Mouse (Mus musculus) midbrain, postnatal 0 days (tissue): ENCODE data around the gene Adck1. TPM values are rescaled to one million over a fixed set of nuclear protein-coding genes. Genes with fewer than 3 reads are reported as not detected.
A peak's percentile ranks its signal among the peaks of the same experiment; 100 is the strongest.
"Not testable (repeated sequence)": the region's sequence is repeated elsewhere in the genome, so short reads cannot be mapped to it uniquely, and the experiment has no call there.

Experiments
- ATAC-seq: fragments of 200-750 bp; cut with Nextera tagmentation; 2 replicates; pipeline ENCODE4 v1.8.0; 2017; ENCODE audit warnings: moderate number of reproducible peaks, mild to moderate bottlenecking, moderate TSS enrichment, moderate library complexity; ENCODE audit not compliant: low FRiP score
- DNase-seq: peaks from one replicate; pipeline ENCODE4 v3.0.0-alpha.2; 2015; ENCODE audit warnings: low spot score
- H3K27ac ChIP-seq: fragments of 300-500 bp; sonication (generic); 2 replicates; pipeline ENCODE4 v1.5.1; 2014; ENCODE audit warnings: low read depth, mild to moderate bottlenecking, low read length, mixed read lengths
- H3K27me3 ChIP-seq: fragments of 300-500 bp; sonication (generic); 2 replicates; pipeline ENCODE4 v1.6.1; 2014; ENCODE audit warnings: low read length, control low read depth, mixed read lengths; ENCODE audit not compliant: insufficient read depth
- H3K36me3 ChIP-seq: fragments of 300-500 bp; sonication (generic); 2 replicates; pipeline ENCODE4 v1.6.1; 2014; ENCODE audit warnings: low read length, control low read depth, mixed read lengths; ENCODE audit not compliant: insufficient read depth
- H3K4me1 ChIP-seq: fragments of 300-500 bp; sonication (generic); 2 replicates; pipeline ENCODE4 v1.6.1; 2014; ENCODE audit warnings: mild to moderate bottlenecking, control low read depth, antibody characterized with exemption, low read length, mixed read lengths; ENCODE audit not compliant: insufficient read depth
- H3K4me2 ChIP-seq: fragments of 300-500 bp; sonication (generic); 2 replicates; pipeline ENCODE4 v1.6.1; 2014; ENCODE audit warnings: low read depth, mild to moderate bottlenecking, low read length, mixed read lengths; ENCODE audit not compliant: poor library complexity, severe bottlenecking
- H3K4me3 ChIP-seq: fragments of 300-500 bp; sonication (generic); 2 replicates; pipeline ENCODE4 v1.5.1; 2014; ENCODE audit warnings: low read depth, mild to moderate bottlenecking, low read length, moderate library complexity
- H3K9ac ChIP-seq: fragments of 300-500 bp; sonication (generic); replicated peaks from 2 replicates; pipeline ENCODE4 v1.6.1; 2014; ENCODE audit warnings: mild to moderate bottlenecking, low read length, moderate library complexity, mixed read lengths; ENCODE audit not compliant: poor library complexity, severe bottlenecking
- H3K9me3 ChIP-seq: fragments of 300-500 bp; sonication (generic); 2 replicates; pipeline ENCODE4 v1.6.1; 2016; ENCODE audit warnings: low read length, control low read depth
- CTCF ChIP-seq: IDR thresholded peaks from 2 replicates; pipeline ENCODE4 v1.5.1; 2016; ENCODE audit warnings: antibody characterized with exemption, mild to moderate bottlenecking
- WGBS: fragments of 180-500 bp; shearing (Covaris S2); extraction: QIAGEN DNeasy Blood & Tissue Kit; methylation state at CpG from one replicate; pipeline ENCODE4 v1.1.7; 2014; 5-methylcytosine and 5-hydroxymethylcytosine counted together
- polyA plus RNA-seq: library from polyadenylated mRNA; unstranded; fragments of >200 nt; fragmentation: Nextera tagmentation; extraction: Ambion mirVana; gene quantifications from 2 replicates; pipeline ENCODE4 v1.2.1, GENCODE M21; 2015
- total RNA-seq: library from RNA; depleted of rRNA; stranded (reverse); fragments of >200 nt; gene quantifications from 2 replicates; pipeline ENCODE4 v1.2.3, GENCODE M21; 2014; rRNA removed

Adck1 gene
- total RNA-seq = 47.1 and 49.1 TPM in 2 replicates
- polyA plus RNA-seq = 41.5 and 42.9 TPM in 2 replicates

DNA sequence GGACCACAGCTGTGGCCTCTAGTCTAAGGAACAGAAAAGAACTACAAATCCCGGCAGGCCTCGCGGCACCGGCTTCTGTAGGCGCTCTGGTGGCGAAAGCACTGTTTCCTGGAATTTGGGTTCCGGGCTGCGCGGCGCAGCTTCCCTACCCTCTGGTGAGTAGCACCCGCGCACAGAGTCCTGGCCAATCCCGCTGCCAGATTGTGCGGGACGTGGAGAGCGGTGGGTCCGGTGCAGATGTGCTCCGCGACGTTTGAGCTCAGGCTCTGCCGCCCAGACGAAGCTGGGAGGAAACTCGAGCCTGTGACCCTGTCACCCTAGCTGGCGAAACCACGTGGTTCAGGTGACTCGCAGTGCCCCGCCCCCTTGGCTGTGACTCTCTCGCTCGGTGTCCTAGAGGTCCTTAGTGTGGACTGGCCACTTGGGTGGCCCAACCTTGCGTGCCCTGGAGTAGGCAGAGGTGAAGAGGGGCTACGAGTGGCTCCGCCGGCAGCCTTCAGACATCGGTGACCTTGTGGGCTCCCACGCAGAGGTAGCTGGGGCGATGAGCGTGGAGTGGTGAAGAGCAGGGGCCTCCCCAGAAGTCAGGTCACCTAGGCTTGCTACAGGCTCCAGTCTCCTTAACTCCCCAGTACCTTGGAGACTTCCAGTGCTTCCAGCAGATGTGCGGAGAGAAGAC is at the start of gene Adck1:
Adck1 (plus strand) TSS at position 114 of the 679 bp plus-strand sequence.
- under 1% methylated on average over 38 of the region's 38 CpGs for WGBS
- H3K9me3 ChIP-seq = no peaks in the 10 kb centered on the region
- H3K4me2 ChIP-seq = peak within 1 kb of the TSS; percentile 90
- H3K27me3 ChIP-seq = no peaks in the 10 kb centered on the region
- H3K36me3 ChIP-seq = no peaks in the 10 kb centered on the region
- H3K27ac ChIP-seq = peak within 1 kb of the TSS; percentile 75
- H3K9ac ChIP-seq = peak within 1 kb of the TSS; percentile 71
- peak; percentile 97 for ATAC-seq
- DNase-seq = peak; percentile 96
- peak within 1 kb of the TSS; percentile 78 for H3K4me3 ChIP-seq
- no peaks in the 10 kb centered on the region; the same call in 1 of the 2 replicates for H3K4me1 ChIP-seq
- peak; percentile 12; the same call in 1 of the 2 replicates for TF ChIP-seq CTCF

DNA sequence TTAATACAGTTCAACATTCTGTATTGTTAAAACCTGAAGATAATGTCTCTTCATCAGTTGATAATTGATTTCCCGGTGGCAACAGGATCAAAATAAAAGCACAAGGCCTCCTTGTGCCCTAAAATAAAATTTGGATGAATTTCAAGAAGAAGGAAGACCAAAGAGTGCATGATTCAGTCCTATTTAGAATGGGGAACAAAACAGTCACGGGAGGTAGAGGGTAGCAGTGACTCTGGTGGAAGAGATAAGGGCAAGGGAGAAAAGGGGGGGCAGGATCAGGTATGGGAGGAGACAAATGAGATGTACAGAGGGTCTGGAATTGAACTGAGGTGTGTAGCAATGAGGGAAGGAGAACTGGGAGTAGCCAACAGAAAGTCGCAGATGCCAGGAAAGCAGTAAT is 45.8 kb upstream of the Adck1 start:
- Histone ChIP-seq H3K9me3 (no peaks in the 10 kb centered on the region), H3K27me3 (no peaks in the 10 kb centered on the region), H3K4me2 (no peak overlapping the region), H3K36me3 (no peaks in the 10 kb centered on the region), H3K4me1 (no peaks in the 10 kb centered on the region), H3K27ac (no peak overlapping the region), H3K4me3 (no peak overlapping the region), H3K9ac (no peak overlapping the region)
- ATAC-seq (no peak), DNase-seq (no peak)
- 80% methylated on average over 3 of the region's 3 CpGs for WGBS
- TF ChIP-seq CTCF = no peak

DNA sequence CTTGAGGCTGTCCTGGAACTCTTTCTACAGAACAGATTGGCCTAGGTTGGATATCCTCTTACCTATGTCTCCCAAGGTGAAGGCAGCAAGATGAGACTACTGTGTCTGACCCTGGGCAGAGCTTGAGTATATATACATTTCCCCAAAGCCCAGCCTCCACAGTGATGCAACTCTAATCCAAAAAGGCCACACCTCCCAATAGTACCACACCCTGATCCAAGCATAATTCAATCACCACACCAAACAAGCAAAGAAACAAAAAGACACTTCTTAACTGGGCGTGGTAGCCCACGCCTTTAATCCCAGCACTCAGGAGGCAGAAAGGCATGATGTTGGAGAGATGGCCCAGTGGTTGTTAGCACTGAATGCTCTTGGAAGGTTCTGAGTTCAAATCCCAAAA is 36.4 kb upstream of the Adck1 start, which contains the start of gene Gm5039:
Gm5039 (minus strand) TSS at position 101 of the 400 bp plus-strand sequence.
- H3K4me3 ChIP-seq, ATAC-seq, H3K9me3 ChIP-seq, H3K27ac ChIP-seq, H3K36me3 ChIP-seq, H3K4me2 ChIP-seq, H3K4me1 ChIP-seq, H3K9ac ChIP-seq, H3K27me3 ChIP-seq, DNase-seq: not testable (repeated sequence)
- 94% methylated on average over 2 of the region's 2 CpGs for WGBS

DNA sequence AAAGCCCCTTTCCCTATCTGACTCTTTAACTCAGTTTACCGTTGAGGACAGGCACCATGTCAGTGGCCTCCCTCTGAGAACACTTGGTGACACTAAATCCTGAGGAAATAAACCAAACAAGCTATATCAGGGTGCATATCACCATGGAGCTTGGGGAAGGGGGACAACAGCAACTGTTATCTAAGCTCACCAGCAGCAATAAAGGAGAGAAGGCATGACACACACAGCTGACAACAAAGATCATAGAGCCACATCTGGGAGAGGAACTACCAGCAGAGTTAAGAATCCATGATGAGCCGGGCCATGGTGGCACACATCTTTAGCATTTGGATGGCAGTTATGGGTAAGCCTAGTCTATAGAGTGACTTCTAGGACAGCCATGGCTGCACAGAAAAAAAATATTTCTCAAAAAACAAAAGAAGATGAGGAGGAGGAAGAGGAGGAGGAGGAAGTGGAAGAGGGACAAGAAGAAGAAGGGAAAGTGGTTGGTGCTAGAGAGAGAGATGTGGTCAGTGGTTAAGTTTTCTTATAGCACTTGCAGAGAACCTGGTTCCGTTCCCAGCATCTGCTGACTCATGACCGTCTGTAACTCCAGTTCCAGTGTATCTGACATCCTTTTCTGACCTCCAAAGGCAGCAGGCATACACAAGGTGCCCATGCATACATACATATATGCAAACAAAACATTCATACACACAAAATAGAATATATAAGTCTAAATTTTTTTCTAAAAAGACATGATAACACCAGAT is 23.5 kb upstream of the Adck1 start:
- not testable (repeated sequence) for ATAC-seq, H3K4me1 ChIP-seq, DNase-seq, H3K27ac ChIP-seq, H3K9me3 ChIP-seq, H3K4me2 ChIP-seq, H3K36me3 ChIP-seq, H3K4me3 ChIP-seq, H3K27me3 ChIP-seq, H3K9ac ChIP-seq
- WGBS = 77% methylated on average over 4 of the region's 4 CpGs

DNA sequence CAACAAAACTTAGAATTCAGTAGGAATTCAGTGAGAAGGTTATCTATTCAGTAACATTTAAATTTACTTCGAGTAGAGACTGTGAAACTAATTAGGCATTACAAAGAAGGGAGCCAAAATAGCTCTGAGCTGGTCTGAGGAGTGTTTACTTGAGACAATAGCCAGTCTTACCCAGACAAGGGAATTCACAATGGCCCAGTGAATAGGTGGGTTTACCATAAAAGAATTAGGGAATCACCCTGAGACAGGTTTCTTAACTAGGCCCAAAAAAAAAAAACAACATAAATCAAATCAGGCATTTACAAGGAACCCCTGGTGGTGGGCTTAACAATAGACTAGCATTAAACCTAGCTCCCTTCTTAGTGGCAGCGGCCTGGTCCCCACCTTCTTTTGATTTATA is 19.1 kb upstream of the Adck1 start:
- not testable (repeated sequence) for H3K4me1 ChIP-seq, DNase-seq, H3K9me3 ChIP-seq, H3K4me3 ChIP-seq, ATAC-seq, H3K9ac ChIP-seq, H3K36me3 ChIP-seq, H3K4me2 ChIP-seq, H3K27ac ChIP-seq, H3K27me3 ChIP-seq
- WGBS = 23% methylated on average over 2 of the region's 2 CpGs

DNA sequence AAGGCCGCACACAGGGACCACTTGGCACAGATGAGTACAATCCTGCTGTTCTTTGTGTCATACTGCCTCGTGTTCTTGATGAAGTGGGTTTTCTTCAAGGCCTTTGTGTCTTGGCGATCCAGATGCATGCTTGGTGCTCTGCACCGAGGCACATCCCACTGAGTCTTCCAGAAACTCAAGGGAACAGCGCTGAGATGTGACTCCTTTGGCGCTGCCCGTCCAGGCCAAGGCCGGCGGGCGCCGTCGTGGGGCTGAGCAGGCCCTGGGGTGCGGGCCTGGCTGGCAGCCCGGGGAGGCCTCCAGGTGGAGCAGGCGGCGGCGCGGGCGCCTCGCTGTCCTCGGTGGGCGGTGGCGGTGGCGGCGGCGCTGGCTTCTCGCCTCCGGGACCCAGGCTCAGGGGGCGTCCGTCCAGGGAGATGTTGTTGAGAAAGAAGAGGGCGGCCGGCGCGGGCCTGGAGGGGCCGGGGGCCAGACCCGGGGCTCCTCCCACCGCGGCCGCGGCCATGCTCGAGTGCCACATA is 6.1 kb upstream of the Adck1 start:
- WGBS = 17% methylated on average over 40 of the region's 41 CpGs
- TF ChIP-seq CTCF = no peak
- Histone ChIP-seq H3K4me3 (peak overlapping the region; percentile 32), H3K9ac (peak overlapping the region; percentile 36; the same call in 1 of the 2 replicates), H3K27me3 (no peaks in the 10 kb centered on the region), H3K27ac (no peak overlapping the region), H3K36me3 (no peaks in the 10 kb centered on the region), H3K9me3 (no peaks in the 10 kb centered on the region), H3K4me2 (peak overlapping the region; percentile 47), H3K4me1 (no peaks in the 10 kb centered on the region)
- DNase-seq (no peak), ATAC-seq (peak; percentile 56)
